Mouse (Mus musculus): ENCODE data around the gene Tmem132b. TPM values are rescaled to one million over a fixed set of nuclear protein-coding genes. Genes with fewer than 3 reads are reported as not detected.
A peak's percentile ranks its signal among the peaks of the same experiment; 100 is the strongest.
"Not testable (repeated sequence)": the region's sequence is repeated elsewhere in the genome, so short reads cannot be mapped to it uniquely, and the experiment has no call there.

Tmem132b gene
- total RNA-seq (2021) = under 1 TPM; 0.11 to 0.18 TPM
- long read RNA-seq, experiment 1 = 0 reads
- long read RNA-seq, experiment 2 = 0 reads

DNA sequence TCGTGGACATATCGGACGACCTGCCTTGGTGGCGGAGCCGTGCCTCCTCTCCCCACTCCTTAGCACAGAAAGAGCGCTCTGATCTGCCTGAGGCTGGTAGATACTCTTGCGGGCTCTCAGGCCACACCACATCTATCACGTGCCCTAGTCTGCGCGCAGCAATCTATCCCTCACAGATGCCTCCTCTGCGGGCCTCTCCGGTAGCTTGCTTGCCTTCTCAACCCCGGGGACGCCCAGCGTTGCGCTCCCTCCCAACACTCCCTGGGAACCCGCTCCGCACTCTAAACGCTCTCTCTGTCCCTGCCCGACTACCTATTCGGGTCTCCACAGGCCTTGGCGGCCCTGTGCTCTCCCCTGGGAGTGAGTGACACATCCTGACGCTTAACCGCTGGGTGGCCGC is at the start of gene Tmem132b:
Gene Tmem132b, plus strand, starts transcription at position 141 of the 400 bp plus-strand sequence.
- no peak for DNase-seq
- intact Hi-C loops (cut with DNase I; ENCODE audit: low total_unique reads) = no loop called here

DNA sequence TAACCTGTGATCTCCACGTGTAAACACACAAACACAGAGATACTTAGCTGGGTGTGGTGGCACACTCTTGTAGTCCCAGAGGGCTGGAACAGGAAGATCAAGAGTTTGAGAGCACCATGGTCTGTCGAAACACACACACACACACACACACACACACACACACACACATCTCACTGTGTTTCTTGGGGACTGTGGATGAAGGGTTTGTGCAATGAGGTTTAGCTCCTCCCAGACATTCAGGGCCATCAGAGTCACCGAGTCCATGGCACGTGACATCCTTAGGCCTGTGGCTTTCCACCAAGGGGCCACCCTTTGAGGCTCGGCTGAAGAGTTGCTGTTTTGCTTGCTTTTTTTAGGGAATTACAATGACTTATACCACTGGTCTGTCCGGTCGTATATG is 49.1 kb upstream of the Tmem132b start:
- intact Hi-C loops (cut with DNase I; ENCODE audit: low total_unique reads) = no loop called here
- no peak for DNase-seq

GRCm38 (mm10) chr5:125483712-125484611 is 47.6 kb upstream of the Tmem132b start:
- DNase-seq = no peak
- intact Hi-C loops (cut with DNase I; ENCODE audit: low total_unique reads) = no loop called here

DNA sequence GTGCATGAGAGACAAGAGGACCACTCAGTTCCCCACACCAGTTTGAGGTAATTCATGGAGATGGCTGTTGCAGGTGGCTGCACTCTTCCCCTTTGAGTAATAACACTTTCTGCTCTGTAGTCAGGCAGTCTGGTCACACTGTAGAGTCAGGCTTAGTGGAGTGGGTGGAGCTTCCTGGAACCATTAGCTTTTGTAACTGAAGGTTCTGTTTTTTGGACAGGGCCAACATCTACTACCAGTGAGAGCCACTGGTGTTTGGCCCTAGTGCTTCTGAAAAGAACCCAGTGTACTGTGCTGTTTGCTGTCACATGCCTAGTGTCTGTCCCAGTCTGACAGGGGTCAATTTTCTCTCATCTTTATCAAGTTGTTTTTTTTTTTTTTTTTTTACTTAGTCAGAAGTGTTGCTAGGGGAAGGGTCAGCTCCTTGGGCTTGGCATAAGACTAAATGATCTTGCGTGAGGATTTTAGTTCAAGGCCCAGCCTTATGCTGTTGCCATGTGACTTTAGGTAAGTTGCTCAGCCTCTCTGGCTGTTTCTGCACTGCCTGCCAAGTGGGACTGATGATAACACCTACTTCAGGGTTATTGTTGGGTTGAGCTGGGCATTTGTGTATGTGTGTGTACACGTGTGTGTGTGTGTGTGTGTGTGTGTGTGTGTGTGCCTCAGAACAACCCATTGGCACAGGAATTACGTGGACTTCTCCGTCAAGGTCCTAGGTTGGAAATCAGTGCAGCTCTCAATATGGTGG is 46.4 kb upstream of the Tmem132b start:
- DNase-seq = no peak
- intact Hi-C loops (cut with DNase I; ENCODE audit: low total_unique reads) = no loop called here

DNA sequence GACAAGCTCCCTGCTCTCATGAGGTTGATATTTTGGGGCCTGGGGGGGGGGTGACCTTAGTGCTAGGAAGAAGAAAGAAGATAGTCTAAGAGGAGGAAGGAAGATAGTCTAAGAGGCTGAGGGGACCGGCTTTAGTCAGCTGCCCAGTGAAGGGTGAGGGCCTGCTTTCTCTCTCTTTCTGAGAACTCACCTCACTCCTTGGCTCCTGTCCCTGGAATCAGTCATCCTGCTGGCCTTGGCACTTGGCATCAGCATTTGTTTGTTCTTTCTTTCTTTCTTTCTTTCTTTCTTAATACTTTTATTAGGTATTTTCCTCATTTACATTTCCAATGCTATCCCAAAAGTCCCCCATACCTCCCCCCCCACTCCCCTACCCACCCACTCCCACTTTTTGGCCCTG is 45.5 kb upstream of the Tmem132b start:
- intact Hi-C loops (cut with DNase I; ENCODE audit: low total_unique reads) = no loop called here
- no peak for DNase-seq

DNA sequence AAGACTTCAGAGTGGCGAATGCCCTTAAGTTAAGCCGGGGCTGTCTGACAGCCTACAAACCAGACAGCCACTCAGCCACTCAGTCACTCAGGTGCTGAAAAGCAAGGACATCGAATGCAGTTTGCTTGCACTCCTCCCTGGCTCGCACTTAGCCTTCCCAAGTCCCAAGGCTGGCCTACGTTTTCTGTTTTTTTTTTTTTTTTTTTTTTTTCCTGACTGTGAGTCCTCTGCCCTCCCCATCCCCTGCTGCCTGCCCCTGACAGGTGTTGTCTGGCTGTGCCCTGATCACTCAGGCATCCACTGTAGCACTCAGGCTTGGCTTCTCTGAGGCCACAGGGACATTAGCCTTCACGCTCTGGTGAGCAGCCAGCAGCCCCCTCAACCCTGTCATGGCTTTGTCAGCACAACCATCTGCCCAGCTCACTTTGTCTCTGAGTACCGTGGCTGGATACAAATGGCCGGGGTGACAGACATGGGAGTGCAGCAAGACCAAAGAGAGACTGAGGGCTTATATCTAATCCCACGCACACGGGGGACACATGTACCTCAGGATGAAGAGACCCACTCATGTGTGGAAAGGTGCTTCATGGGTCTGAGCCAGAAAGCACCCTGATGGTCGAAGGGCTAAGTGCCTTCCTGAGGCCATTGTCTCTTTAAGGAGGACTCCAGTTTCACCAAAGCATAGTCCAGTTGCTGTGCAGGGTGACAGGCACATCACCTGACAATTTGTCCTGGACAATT is 44.0 kb upstream of the Tmem132b start:
- intact Hi-C loops (cut with DNase I; ENCODE audit: low total_unique reads) = no loop called here
- DNase-seq = no peak

GRCm38 (mm10) chr5:125488116-125488455 is 43.5 kb upstream of the Tmem132b start:
- DNase-seq = no peak
- intact Hi-C loops (cut with DNase I; ENCODE audit: low total_unique reads) = no loop called here

- intact Hi-C loops (cut with DNase I; ENCODE audit: low total_unique reads); DNase-seq: not testable (repeated sequence)
These were observed 42.6 kb upstream of the Tmem132b start for GRCm38 (mm10) chr5:125488953-125489352.

GRCm38 (mm10) chr5:125491107-125491506 is 40.5 kb upstream of the Tmem132b start:
- DNase-seq = peak; percentile 67
- intact Hi-C loops (cut with DNase I; ENCODE audit: low total_unique reads) = no loop called here

DNA sequence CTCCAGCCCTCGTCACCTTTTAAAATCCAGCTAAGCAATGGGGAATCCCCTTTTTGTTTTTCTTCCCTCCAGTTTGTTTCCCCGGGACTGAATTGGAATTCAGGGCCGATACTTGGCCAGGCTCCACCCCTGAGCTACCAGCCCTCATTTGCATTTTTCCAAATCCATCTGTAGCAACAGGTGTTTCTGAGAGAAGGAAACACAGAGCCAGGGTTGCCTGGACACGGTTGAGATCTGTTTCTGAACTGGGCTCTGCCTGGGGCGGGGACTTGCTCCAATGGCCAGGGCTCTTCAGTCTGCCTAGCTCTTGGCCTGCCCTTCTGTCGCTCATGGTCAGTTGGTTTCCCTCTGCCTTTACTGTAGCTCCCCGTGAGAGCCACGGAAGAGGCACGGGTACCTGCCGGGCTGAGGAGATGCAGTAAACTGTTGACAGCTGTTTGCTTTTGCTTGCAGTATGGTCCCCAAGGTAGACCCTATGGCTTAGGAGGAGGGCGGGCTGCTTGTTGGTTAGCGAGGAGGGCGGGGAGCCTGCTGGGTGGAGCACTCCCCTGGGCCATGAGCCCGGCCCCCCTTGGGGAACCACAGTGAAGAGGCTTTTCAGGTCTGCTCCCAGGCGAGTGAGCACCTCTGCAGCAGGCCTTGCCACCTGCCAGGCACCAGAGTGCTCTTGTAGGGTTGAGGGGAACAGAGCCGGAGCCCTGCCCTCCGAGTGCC is 39.0 kb upstream of the Tmem132b start:
- no peak for DNase-seq
- intact Hi-C loops (cut with DNase I; ENCODE audit: low total_unique reads) = no loop called here

- DNase-seq = no peak
- intact Hi-C loops (cut with DNase I; ENCODE audit: low total_unique reads) = no loop called here
These were observed 38.5 kb upstream of the Tmem132b start for GRCm38 (mm10) chr5:125493093-125493423.

GRCm38 (mm10) chr5:125495655-125496054 is 35.9 kb upstream of the Tmem132b start:
- peak; percentile 40 for DNase-seq
- intact Hi-C loops (cut with DNase I; ENCODE audit: low total_unique reads) = no loop called here

GRCm38 (mm10) chr5:125497821-125498600 is 33.6 kb upstream of the Tmem132b start:
- intact Hi-C loops (cut with DNase I; ENCODE audit: low total_unique reads) = no loop called here
- DNase-seq = peak; percentile 64

DNA sequence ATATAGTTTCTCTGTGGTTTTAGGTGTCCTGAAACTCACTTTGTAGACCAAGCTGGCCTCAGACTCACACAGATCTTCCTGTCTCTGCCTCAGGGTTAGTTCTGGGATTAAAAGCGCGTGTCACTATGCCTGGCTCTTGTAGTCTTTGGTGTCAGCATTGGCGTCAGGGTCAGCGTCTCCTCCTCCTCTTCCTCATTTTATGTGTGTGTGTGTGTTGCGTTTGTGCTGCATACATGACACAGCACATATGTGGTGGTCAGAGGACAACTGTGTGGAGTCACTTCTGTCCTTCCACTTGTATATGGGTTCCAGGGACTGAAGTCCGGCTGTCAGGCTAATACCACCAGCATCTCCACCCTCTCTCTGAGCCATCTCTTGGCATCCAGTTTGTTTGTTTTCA is 30.1 kb upstream of the Tmem132b start:
- DNase-seq = no peak
- intact Hi-C loops (cut with DNase I; ENCODE audit: low total_unique reads) = no loop called here

DNA sequence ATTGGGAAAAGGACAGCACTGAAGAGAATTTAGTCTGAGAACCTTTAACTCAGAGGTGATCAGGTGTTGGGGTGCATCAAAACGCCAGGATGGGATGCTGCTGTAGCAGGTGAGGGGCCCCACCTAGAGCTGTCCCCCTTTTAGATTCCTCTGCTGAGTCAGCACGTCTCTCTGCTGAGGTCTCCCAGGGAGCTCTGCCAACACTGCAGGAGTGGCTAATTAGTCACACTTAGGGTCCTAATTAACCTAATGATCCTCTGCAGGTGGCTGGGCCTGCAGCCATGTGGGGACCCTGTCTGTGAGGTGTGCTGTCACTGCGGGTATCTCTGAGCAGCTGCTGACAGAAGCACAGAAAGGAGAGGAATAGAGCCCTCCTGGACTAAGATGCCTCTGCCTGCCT is 29.4 kb upstream of the Tmem132b start:
- DNase-seq = no peak
- intact Hi-C loops (cut with DNase I; ENCODE audit: low total_unique reads) = no loop called here

- intact Hi-C loops (cut with DNase I; ENCODE audit: low total_unique reads) = no loop called here
These were observed 27.9 kb upstream of the Tmem132b start for GRCm38 (mm10) chr5:125503628-125504027.

GRCm38 (mm10) chr5:125504692-125505091 is 26.9 kb upstream of the Tmem132b start:
- intact Hi-C loops (cut with DNase I; ENCODE audit: low total_unique reads) = no loop called here
- no peak for DNase-seq

More at GRCm38 (mm10) chr5:125503628-125504027, 27.9 kb upstream of the Tmem132b start:
- DNase-seq = no peak

GRCm38 (mm10) chr5:125505968-125506367 is 25.6 kb upstream of the Tmem132b start:
- DNase-seq = no peak
- intact Hi-C loops (cut with DNase I; ENCODE audit: low total_unique reads) = no loop called here

GRCm38 (mm10) chr5:125507582-125507981 is 24.0 kb upstream of the Tmem132b start:
- intact Hi-C loops (cut with DNase I; ENCODE audit: low total_unique reads) = no loop called here
- no peak for DNase-seq
